Mouse (Mus musculus) cerebellum, postnatal 10 days (tissue): ENCODE data around the gene Ctbp2.
"Not testable (repeated sequence)": the region's sequence is repeated elsewhere in the genome, so short reads cannot be mapped to it uniquely, and the experiment has no call there.

ENCODE experiments used
- DNase-seq, 2 experiments: peaks; one replicate each; pipeline ENCODE4 v3.0.0; 2021; ENCODE audit warnings: mixed read lengths in 2 of 2

Gene Ctbp2

GRCm38 (mm10) chr7:133120221-133120751 lies 3.9 kb downstream of the Ctbp2 start:
- peak; percentile 52 to 56 for DNase-seq

GRCm38 (mm10) chr7:133117815-133118214 lies 6.3 kb downstream of the Ctbp2 start:
- DNase-seq, result peak; percentile 63 to 64

- DNase-seq, result no peak
Observed at GRCm38 (mm10) chr7:133116542-133116941, 7.6 kb downstream of the Ctbp2 start.

GRCm38 (mm10) chr7:133115886-133116285 lies 8.3 kb downstream of the Ctbp2 start:
- peak; percentile 59 to 70 for DNase-seq

GRCm38 (mm10) chr7:133114847-133115470 lies 9.2 kb downstream of the Ctbp2 start:
- DNase-seq, result peak; percentile 51 to 52

GRCm38 (mm10) chr7:133113185-133113895 lies 10.8 kb downstream of the Ctbp2 start:
- DNase-seq, result no peak

GRCm38 (mm10) chr7:133112351-133112831 lies 11.8 kb downstream of the Ctbp2 start:
- peak in 1 of 2 experiments; percentile 43 for DNase-seq

GRCm38 (mm10) chr7:133109442-133109841 lies 14.7 kb downstream of the Ctbp2 start:
- DNase-seq, result no peak

- DNase-seq, result no peak
Observed at GRCm38 (mm10) chr7:133108695-133109094, 15.5 kb downstream of the Ctbp2 start.

GRCm38 (mm10) chr7:133102578-133102977 lies 21.6 kb downstream of the Ctbp2 start:
- DNase-seq, result peak in 1 of 2 experiments; percentile 45

GRCm38 (mm10) chr7:133101070-133101469 lies 23.1 kb downstream of the Ctbp2 start:
- DNase-seq, result no peak

- no peak for DNase-seq
Observed at GRCm38 (mm10) chr7:133100178-133100577, 24.0 kb downstream of the Ctbp2 start.

GRCm38 (mm10) chr7:133099266-133099665 lies 24.9 kb downstream of the Ctbp2 start:
- no peak for DNase-seq

GRCm38 (mm10) chr7:133098118-133098793 lies 25.9 kb downstream of the Ctbp2 start:
- DNase-seq, result peak; percentile 46 to 52

GRCm38 (mm10) chr7:133095610-133096009 lies 28.5 kb downstream of the Ctbp2 start:
- not testable (repeated sequence) for DNase-seq

- no peak for DNase-seq
Observed at GRCm38 (mm10) chr7:133094711-133095495, 29.3 kb downstream of the Ctbp2 start.

- no peak for DNase-seq
Observed at GRCm38 (mm10) chr7:133094161-133094560, 30.0 kb downstream of the Ctbp2 start.

GRCm38 (mm10) chr7:133093731-133094130 lies 30.4 kb downstream of the Ctbp2 start:
- no peak for DNase-seq

- no peak for DNase-seq
Observed at GRCm38 (mm10) chr7:133090641-133091040, 33.5 kb downstream of the Ctbp2 start.

- DNase-seq, result no peak
Observed at GRCm38 (mm10) chr7:133089621-133090260, 34.4 kb downstream of the Ctbp2 start.

- peak; percentile 88 to 92 for DNase-seq
Observed at GRCm38 (mm10) chr7:133088830-133089261, 35.3 kb downstream of the Ctbp2 start.

- no peak for DNase-seq
Observed at GRCm38 (mm10) chr7:133088411-133088810, 35.7 kb downstream of the Ctbp2 start.
